Mouse (Mus musculus) gonadal fat pad, adult 2 months (tissue): ENCODE results near the gene Fgg. TPM values are rescaled to one million over a fixed set of nuclear protein-coding genes. Genes with fewer than 3 reads are reported as not detected.
A peak's percentile ranks its signal among the peaks of the same experiment; 100 is the strongest.

ENCODE experiments used
- DNase-seq: peaks from one replicate; pipeline ENCODE4 v3.0.0-alpha.2; 2012; ENCODE audit warnings: low read depth
- polyA plus RNA-seq: library from polyadenylated mRNA; depleted of rRNA; stranded (reverse); fragments of >200 nt; gene quantifications from 2 replicates; pipeline ENCODE4 v1.2.3, GENCODE M21; 2012

Fgg gene
- polyA plus RNA-seq, 1 experiment: 1.2 TPM

GRCm38 (mm10) chr3:83025475-83026301 lies 18.2 kb downstream of the Fgg start, which contains the start of gene Fga:
Gene Fga (plus strand): TSS chr3:83026076.
- DNase-seq: no peak

- no peak for DNase-seq
Observed at GRCm38 (mm10) chr3:83027546-83028251, 20.2 kb downstream of the Fgg start.

GRCm38 (mm10) chr3:83030331-83030730 lies 22.8 kb downstream of the Fgg start:
- DNase-seq: no peak

- no peak for DNase-seq
Observed at GRCm38 (mm10) chr3:83032746-83033308, 25.3 kb downstream of the Fgg start.

GRCm38 (mm10) chr3:83033801-83034200 lies 26.3 kb downstream of the Fgg start:
- no peak for DNase-seq

- DNase-seq: no peak
Observed at GRCm38 (mm10) chr3:83038865-83039264, 31.3 kb downstream of the Fgg start.

GRCm38 (mm10) chr3:83039666-83040065 lies 32.1 kb downstream of the Fgg start:
- DNase-seq: no peak

GRCm38 (mm10) chr3:83042451-83042850 lies 34.9 kb downstream of the Fgg start:
- DNase-seq: no peak

- no peak for DNase-seq
Observed at GRCm38 (mm10) chr3:83046649-83047048, 39.1 kb downstream of the Fgg start.

- DNase-seq: no peak
Observed at GRCm38 (mm10) chr3:83049680-83050079, 42.2 kb downstream of the Fgg start, which contains the start of gene Fgb. Gene Fgb (minus strand): TSS chr3:83049863.

GRCm38 (mm10) chr3:83050661-83051060 lies 43.1 kb downstream of the Fgg start:
- no peak for DNase-seq

GRCm38 (mm10) chr3:83052102-83052501 lies 44.6 kb downstream of the Fgg start:
- no peak for DNase-seq

GRCm38 (mm10) chr3:83053126-83053525 lies 45.6 kb downstream of the Fgg start:
- DNase-seq: no peak

- no peak for DNase-seq
Observed at GRCm38 (mm10) chr3:83053758-83054157, 46.2 kb downstream of the Fgg start.

GRCm38 (mm10) chr3:83054759-83055158 lies 47.2 kb downstream of the Fgg start:
- DNase-seq: no peak

GRCm38 (mm10) chr3:83055281-83056038 lies 47.9 kb downstream of the Fgg start, which contains the start of gene Plrg1:
Gene Plrg1 (plus strand): TSS chr3:83055522.
- DNase-seq: peak; percentile 59

GRCm38 (mm10) chr3:83057046-83057445 lies 49.5 kb downstream of the Fgg start:
- no peak for DNase-seq
